Mouse (Mus musculus) thymus, adult 2 months (tissue): Measurements from ENCODE around the gene Ppp3ca. TPM values are rescaled to one million over a fixed set of nuclear protein-coding genes. Genes with fewer than 3 reads are reported as not detected.

ENCODE experiments used
- DNase-seq: peaks from one replicate; pipeline ENCODE4 v3.0.0; 2021
- H3K27ac ChIP-seq: fragments of 200-500 bp; 2 replicates; pipeline ENCODE4 v1.5.1; 2012; ENCODE audit warnings: low read length, control low read depth; ENCODE audit not compliant: control insufficient read depth, insufficient read depth
- H3K27me3 ChIP-seq: fragments of 200-500 bp; 2 replicates; pipeline ENCODE4 v1.6.1; 2012; ENCODE audit warnings: mild to moderate bottlenecking, low read length, moderate library complexity, mixed read lengths; ENCODE audit not compliant: control insufficient read depth, insufficient read depth
- H3K36me3 ChIP-seq: fragments of 200-500 bp; 2 replicates; pipeline ENCODE4 v1.6.1; 2012; ENCODE audit warnings: mild to moderate bottlenecking, low read length, moderate library complexity; ENCODE audit not compliant: control insufficient read depth, insufficient read depth
- H3K4me1 ChIP-seq: fragments of 200-500 bp; replicated peaks from 2 replicates; pipeline ENCODE4 v1.6.1; 2012; ENCODE audit warnings: low read length; ENCODE audit not compliant: control insufficient read depth, insufficient read depth
- H3K4me3 ChIP-seq: fragments of 200-500 bp; 2 replicates; pipeline ENCODE4 v1.5.1; 2012; ENCODE audit warnings: mild to moderate bottlenecking, low read length, control low read depth, moderate library complexity; ENCODE audit not compliant: control insufficient read depth, insufficient read depth
- CTCF ChIP-seq: fragments of 200-500 bp; IDR thresholded peaks from 2 replicates; pipeline ENCODE4 v1.5.1; 2012; ENCODE audit warnings: mild to moderate bottlenecking, control low read depth, low read length, moderate library complexity, borderline replicate concordance; ENCODE audit not compliant: control insufficient read depth, poor library complexity, insufficient read depth; ENCODE audit errors: extremely low read depth
- POLR2A ChIP-seq: fragments of 200-500 bp; IDR thresholded peaks from 2 replicates; pipeline ENCODE4 v1.6.1; 2012; ENCODE audit warnings: mild to moderate bottlenecking, low read length, control low read depth, moderate library complexity; ENCODE audit not compliant: control insufficient read depth, poor library complexity, insufficient read depth; ENCODE audit errors: extremely low read depth
- WGBS: fragments of 180-500 bp; shearing (Covaris S2); methylation state at CpG from one replicate; pipeline ENCODE4 v1.1.7; 2018; 5-methylcytosine and 5-hydroxymethylcytosine counted together
- polyA plus RNA-seq: library from polyadenylated mRNA; depleted of rRNA; stranded (reverse); fragments of >200 nt; gene quantifications from 2 replicates; pipeline ENCODE4 v1.2.3, GENCODE M21; 2012

Ppp3ca gene
- polyA plus RNA-seq, 1 experiment = 5.6 TPM

DNA sequence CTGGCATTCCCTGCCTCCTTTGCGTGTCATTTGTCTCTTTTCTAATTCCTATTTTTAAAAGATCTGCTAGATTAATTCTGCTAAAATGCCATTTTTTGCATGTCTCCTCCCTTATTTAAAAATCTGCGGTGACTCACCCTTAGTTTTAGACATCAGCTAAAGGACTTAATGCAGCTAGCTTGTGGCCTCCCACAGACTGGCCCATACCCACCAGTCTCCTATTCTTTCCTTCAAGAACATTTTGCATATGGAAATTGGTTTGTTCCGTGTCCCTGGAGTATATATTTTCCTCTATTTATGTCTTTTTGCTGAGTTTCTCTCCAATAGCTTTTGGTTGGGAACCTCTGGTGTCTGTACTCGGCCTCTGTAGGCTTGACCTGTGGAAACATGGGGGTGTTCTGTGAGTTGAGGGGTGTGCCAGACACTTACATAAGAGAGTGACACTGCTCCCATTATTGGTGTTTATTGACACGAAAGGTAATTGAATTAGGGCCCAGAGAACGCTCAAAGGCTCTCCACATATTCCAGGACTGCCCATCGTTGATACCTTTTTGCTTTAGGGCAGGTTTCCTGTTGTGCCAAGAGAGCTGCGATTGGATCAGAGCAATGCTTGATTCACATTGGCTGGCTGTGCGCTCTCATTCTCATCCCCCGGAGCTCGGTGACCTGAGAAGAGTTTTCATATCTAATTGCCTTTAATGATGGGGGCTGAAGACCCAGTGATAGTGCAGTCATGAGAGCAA, 163.2 kb downstream of the Ppp3ca start:
- Histone ChIP-seq H3K27me3 (no peaks in the 10 kb centered on the region), H3K36me3 (no peaks in the 10 kb centered on the region), H3K4me3 (no peak overlapping the region), H3K27ac (no peak overlapping the region), H3K4me1 (0 out of 2 replicates have a peak, but pooled peaks cover 3% of the 10 kb centered on the region)
- WGBS = 93% methylated on average over 11 of the region's 11 CpGs
- no peak for TF ChIP-seq POLR2A
- TF ChIP-seq CTCF = no peak
- DNase-seq = no peak

DNA sequence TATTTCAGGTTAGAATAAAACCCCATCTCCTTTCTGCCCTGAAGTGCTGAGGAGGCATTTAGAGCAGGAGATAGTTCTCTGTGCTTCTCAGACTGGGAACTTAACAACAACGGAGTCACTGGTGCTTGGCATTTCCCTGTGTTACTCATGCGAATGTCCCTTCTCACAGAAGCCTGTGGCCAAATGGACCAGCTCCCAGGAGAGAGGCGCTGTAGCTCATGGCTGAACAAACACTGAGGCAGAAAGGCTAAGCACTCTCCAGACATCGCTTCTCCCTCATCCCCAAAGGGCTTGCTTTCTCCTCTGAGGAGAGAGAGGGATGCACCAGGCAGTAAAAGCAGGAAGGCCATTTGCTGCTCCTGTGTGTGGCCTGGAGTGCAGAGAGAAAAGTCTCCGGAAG, 164.0 kb downstream of the Ppp3ca start:
- H3K4me3 ChIP-seq = no peak overlapping the region
- no peak overlapping the region for H3K27ac ChIP-seq
- 0 out of 2 replicates have a peak, but pooled peaks cover 3% of the 10 kb centered on the region for H3K4me1 ChIP-seq
- TF ChIP-seq POLR2A (no peak), CTCF (no peak)
- 78% methylated on average over 5 of the region's 5 CpGs for WGBS
- DNase-seq = no peak
- no peaks in the 10 kb centered on the region for H3K36me3 ChIP-seq
- H3K27me3 ChIP-seq = no peaks in the 10 kb centered on the region

DNA sequence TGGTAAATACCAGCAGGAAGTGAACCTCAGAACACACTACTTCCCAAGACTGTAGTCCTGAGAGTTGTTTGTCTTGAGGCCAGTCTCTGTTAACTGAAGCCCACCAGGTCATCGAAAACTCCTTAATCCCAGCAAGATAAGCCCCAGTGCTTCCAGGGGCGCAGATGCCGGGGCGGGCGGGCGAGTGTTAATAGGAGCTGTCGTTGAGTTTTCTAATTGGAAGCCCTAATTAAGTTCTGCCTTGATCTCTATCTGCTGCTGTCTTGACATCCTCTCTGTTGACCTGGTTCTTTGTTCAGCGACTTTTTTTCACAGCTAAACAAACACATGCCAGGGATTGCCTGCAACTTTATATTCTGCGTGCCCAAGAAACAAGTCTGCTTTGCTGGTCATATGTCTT, 165.9 kb downstream of the Ppp3ca start:
- TF ChIP-seq POLR2A (no peak), CTCF (no peak)
- no peaks in the 10 kb centered on the region for H3K36me3 ChIP-seq
- 90% methylated on average over 9 of the region's 9 CpGs for WGBS
- no peak for DNase-seq
- H3K4me1 ChIP-seq = 0 out of 2 replicates have a peak, but pooled peaks cover 3% of the 10 kb centered on the region
- H3K27me3 ChIP-seq = no peaks in the 10 kb centered on the region
- no peak overlapping the region for H3K27ac ChIP-seq
- no peak overlapping the region for H3K4me3 ChIP-seq

DNA sequence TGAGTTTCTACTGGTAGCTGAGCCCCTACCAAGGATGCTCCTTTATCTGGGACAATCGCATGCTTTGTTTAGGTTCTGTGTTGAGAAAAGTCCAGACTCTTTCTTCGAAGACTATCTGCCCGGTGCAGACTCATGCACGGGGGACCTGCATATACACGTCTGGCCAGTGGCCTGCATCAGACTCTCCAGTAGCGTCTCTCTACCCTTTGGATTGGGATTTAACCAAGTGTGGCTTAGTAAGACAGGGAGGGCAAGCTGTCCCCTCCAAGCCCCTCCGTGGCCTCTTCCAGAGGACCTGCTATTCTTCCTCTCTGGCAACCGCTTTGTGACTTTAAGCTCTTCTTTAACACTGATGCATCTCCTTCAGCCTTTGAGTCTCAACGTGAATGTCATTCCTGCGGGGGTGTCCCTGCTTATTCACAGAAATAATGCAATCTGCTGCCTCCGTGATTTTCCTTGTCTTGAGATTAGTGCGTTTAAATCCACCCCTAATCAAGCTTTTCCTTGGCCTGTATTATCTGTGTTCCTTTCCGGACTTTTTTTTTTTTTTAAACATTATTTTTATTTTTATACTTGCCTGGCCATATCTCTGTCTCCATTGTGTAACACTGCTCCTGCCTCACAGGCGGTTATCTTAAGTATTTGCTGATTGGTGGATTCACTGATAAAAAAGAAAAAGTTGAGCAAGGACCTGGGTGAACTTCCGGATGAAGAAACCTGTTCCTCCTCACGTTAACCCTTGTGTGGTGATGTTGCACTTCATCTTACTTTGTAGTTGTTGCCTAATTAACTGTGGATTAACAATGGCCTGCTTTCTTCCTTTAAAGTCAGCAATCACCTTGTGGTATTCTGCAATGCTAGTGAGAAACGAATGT, 166.6 kb downstream of the Ppp3ca start:
- 95% methylated on average over 17 of the region's 17 CpGs for WGBS
- Histone ChIP-seq H3K4me1 (0 out of 2 replicates have a peak, but pooled peaks cover 3% of the 10 kb centered on the region), H3K27ac (no peak overlapping the region), H3K4me3 (no peak overlapping the region), H3K36me3 (no peaks in the 10 kb centered on the region), H3K27me3 (no peaks in the 10 kb centered on the region)
- no peak for TF ChIP-seq CTCF
- no peak for TF ChIP-seq POLR2A
- DNase-seq = no peak

DNA sequence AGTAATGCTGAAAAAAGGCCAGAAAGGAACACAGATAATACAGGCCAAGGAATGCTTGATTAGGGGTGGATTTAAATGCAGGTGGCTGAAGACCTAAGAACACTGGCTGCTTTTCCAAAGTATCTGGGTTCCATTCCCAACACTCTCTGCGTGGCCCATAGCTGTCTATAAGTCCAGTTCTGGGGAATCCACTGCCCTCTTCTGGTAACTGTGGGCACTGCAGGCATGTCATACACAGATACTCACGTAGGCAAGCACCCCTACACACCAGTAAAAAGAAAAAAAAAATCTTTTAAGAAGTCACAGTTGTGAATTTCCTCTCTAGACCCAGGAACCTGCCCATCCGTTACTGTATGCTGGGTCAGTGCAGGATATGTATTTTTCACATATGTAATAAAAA, 167.7 kb downstream of the Ppp3ca start:
- TF ChIP-seq POLR2A (no peak), CTCF (no peak)
- Histone ChIP-seq H3K27me3 (no peaks in the 10 kb centered on the region), H3K27ac (no peak overlapping the region), H3K4me3 (no peak overlapping the region), H3K4me1 (0 out of 2 replicates have a peak, but pooled peaks cover 3% of the 10 kb centered on the region), H3K36me3 (no peaks in the 10 kb centered on the region)
- 95% methylated on average over 3 of the region's 3 CpGs for WGBS
- DNase-seq = peak; percentile 54

DNA sequence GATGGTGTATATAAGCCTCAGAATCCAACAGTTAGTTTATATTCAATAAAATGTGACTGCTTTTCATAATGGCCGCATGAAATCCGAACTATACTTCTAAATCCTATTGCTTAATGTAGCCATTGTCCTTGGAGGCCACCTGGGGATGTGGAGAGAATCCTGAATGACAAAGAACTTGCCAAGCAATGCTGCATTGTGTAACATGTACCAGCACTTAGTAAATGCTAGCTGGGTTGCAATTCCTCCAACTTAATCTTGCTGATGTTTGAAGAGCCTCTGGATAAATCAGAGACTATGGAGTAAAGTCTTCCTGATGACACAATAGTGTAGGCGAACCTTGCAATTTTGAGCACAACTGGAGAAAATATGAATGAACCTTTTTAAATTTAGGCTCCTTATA, 171.4 kb downstream of the Ppp3ca start:
- Histone ChIP-seq H3K27ac (no peak overlapping the region), H3K4me1 (no peaks in the 10 kb centered on the region), H3K4me3 (no peak overlapping the region), H3K36me3 (no peaks in the 10 kb centered on the region), H3K27me3 (no peaks in the 10 kb centered on the region)
- TF ChIP-seq POLR2A (no peak), CTCF (no peak)
- DNase-seq = no peak
- WGBS = 98% methylated on average over 3 of the region's 3 CpGs
